Mouse (Mus musculus): ENCODE data around the gene Evl.

DNA sequence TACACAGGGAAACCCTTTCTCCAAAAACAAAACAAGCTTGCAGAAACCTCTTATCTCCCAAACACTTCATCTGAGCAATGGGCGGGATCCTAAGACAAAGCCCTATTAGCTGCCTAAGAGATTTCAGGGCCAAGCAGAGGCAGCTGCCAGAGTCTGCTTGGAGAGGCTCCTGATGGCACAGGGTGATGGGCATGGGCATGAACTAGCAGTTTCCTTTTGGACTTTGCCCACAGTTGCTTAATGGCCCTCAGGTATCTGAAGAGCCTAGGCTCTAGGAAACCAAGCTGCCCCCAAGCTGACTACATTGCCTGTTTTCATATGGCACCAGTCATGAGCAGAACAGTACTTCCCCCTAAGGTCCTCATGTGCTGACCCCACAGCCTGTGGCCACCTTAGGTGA is 139.7 kb downstream of the Evl start:
- TF ChIP-seq CTCF (IDR thresholded peaks at IDR 0.05; ENCODE audit: control insufficient read depth, insufficient read depth, low read length) = no peak
- no peak for TF ChIP-seq POLR2A (IDR thresholded peaks at IDR 0.05; ENCODE audit: borderline replicate concordance, control insufficient read depth, low read depth, low read length)
